Mouse (Mus musculus) frontal cortex, postnatal 36 days (tissue): ENCODE results near the gene Sema5b.

Source experiments
- DNase-seq, 2 experiments: peaks; one replicate each; pipeline ENCODE4 v3.0.0; 2022; ENCODE audit warnings: low spot score in 2 of 2

Gene Sema5b

GRCm38 (mm10) chr16:35704796-35705195, 163.9 kb downstream of the Sema5b start:
- DNase-seq: no peak

GRCm38 (mm10) chr16:35707004-35707403, 166.1 kb downstream of the Sema5b start:
- no peak for DNase-seq

- no peak for DNase-seq
Observed at GRCm38 (mm10) chr16:35711004-35711403, 170.1 kb downstream of the Sema5b start.

- no peak for DNase-seq
Observed at GRCm38 (mm10) chr16:35713606-35714005, 172.7 kb downstream of the Sema5b start.
